In genomic region chr5:101785921-101786614, GRCm38 (mm10) we compare ENCODE assay signal across 29 mouse cellular contexts. TPM values are rescaled to one million over a fixed set of nuclear protein-coding genes. Genes with fewer than 3 reads are reported as not detected.
DNase-seq lines count a peak whose midpoint lies in the region; ATAC-seq and TF ChIP-seq lines count a peak whose summit lies in the region.
"Had no signal": no experiment of that assay in that cellular context is flagged by ENCODE, and none has a peak within 500 bp of the region (broad histone marks: within the 10 kb centered on the region; RNA-seq: fewer than 3 reads in every experiment).

No protein-coding gene starts in this region.

- TF ChIP-seq POLR2A in liver, adult 2 months (IDR thresholded peaks at IDR 0.05; ENCODE audit: extremely low read depth, insufficient read depth, low read length): no peak

- no peaks in the 10 kb centered on the region for H3K9me3 ChIP-seq in megakaryocyte, embryonic 14.5 days
- H3K9me3 ChIP-seq: forebrain, embryonic 13.5 days; hindbrain, embryonic 15.5 days; limb, embryonic 12.5 days; midbrain, embryonic 13.5 days; neural tube, embryonic 15.5 days had no signal

- 68% methylated on average over 4 of the region's 4 CpGs for WGBS in liver, adult 2 months

- no peak overlapping the region for H3K27ac ChIP-seq in liver, adult 2 months (replicated peaks; ENCODE audit: insufficient read depth, low read depth, low read length)
- H3K27ac ChIP-seq: forebrain, embryonic 13.5 days; hindbrain, embryonic 15.5 days; kidney, postnatal 0 days; left cerebral cortex, adult 2 months; limb, embryonic 12.5 days; liver, embryonic 14.5 days; midbrain, embryonic 13.5 days; neural tube, embryonic 15.5 days had no signal

- no peak for TF ChIP-seq CTCF in liver, adult 2 months (IDR thresholded peaks at IDR 0.05; ENCODE audit: low read depth, low read length)

- H3K4me1 ChIP-seq in liver, adult 2 months (ENCODE audit: control insufficient read depth, insufficient read depth, low read length): peaks cover 2% of the 10 kb centered on the region; the same call in 1 of the 2 replicates
- H3K4me1 ChIP-seq in megakaryocyte, embryonic 14.5 days: peaks cover 37% of the 10 kb centered on the region
- H3K4me1 ChIP-seq: forebrain, embryonic 13.5 days; hindbrain, embryonic 15.5 days; limb, embryonic 12.5 days; midbrain, embryonic 13.5 days had no signal

- peak; percentile 67 for DNase-seq in liver, adult 2 months (ENCODE audit: extremely low read depth, low read depth, low spot score)
- no peak for DNase-seq in liver
- peak; percentile 53 for DNase-seq in MEL-GATA-1-ER (ENCODE audit: extremely low read depth, low read depth)
- DNase-seq in thymus, postnatal 0 days (ENCODE audit: low spot score): no peak
- no peak for DNase-seq in thymus, postnatal 36 days
- no peak for DNase-seq in urinary bladder, adult 2 months (ENCODE audit: low spot score)
- DNase-seq: adrenal gland, adult 8-10 months; B cell, adult 2 months; cerebellum, adult 11-12 months; gastrocnemius, postnatal 25 days; heart, adult 18-20 months; heart, postnatal 4 days; kidney, adult 2 months; lung, embryonic 14.5 days; lung, postnatal 14 days; retina, postnatal 1 day; right cerebral cortex, postnatal 14 days; spleen, adult 18-20 months; thymus, postnatal 25 days had no signal

- peak; percentile 85 for ATAC-seq in common myeloid progenitor, adult 5-6 weeks (replicated peaks; ENCODE audit: low read depth, poor library complexity, severe bottlenecking)
- ATAC-seq: forebrain, embryonic 13.5 days; midbrain, embryonic 13.5 days had no signal

- no peak overlapping the region for H3K4me3 ChIP-seq in liver, adult 2 months (ENCODE audit: insufficient read depth, low read depth, low read length)
- H3K4me3 ChIP-seq in megakaryocyte, embryonic 14.5 days (replicated peaks): peak overlapping the region; percentile 34
- H3K4me3 ChIP-seq: forebrain, embryonic 13.5 days; hindbrain, embryonic 15.5 days; left cerebral cortex, adult 2 months; limb, embryonic 12.5 days; midbrain, embryonic 13.5 days; neural tube, embryonic 15.5 days had no signal

- H3K36me3 ChIP-seq in liver, adult 2 months (ENCODE audit: control insufficient read depth, insufficient read depth, low read length): no peaks in the 10 kb centered on the region
- no peaks in the 10 kb centered on the region for H3K36me3 ChIP-seq in megakaryocyte, embryonic 14.5 days (replicated peaks; ENCODE audit: low read length)
- H3K36me3 ChIP-seq: hindbrain, embryonic 15.5 days; limb, embryonic 12.5 days; midbrain, embryonic 13.5 days; neural tube, embryonic 15.5 days had no signal

- no peaks in the 10 kb centered on the region for H3K27me3 ChIP-seq in liver, adult 2 months (ENCODE audit: control insufficient read depth, insufficient read depth, low read length)
- no peaks in the 10 kb centered on the region for H3K27me3 ChIP-seq in megakaryocyte, embryonic 14.5 days (replicated peaks)
- H3K27me3 ChIP-seq: forebrain, embryonic 13.5 days; hindbrain, embryonic 15.5 days; limb, embryonic 12.5 days; midbrain, embryonic 13.5 days; neural tube, embryonic 15.5 days had no signal

- no peak overlapping the region for H3K9ac ChIP-seq in liver, adult 2 months (ENCODE audit: low read depth, low read length)
- H3K9ac ChIP-seq: forebrain, embryonic 13.5 days; hindbrain, embryonic 15.5 days; limb, embryonic 12.5 days; liver, embryonic 14.5 days; lung, embryonic 14.5 days; midbrain, embryonic 13.5 days; neural tube, embryonic 15.5 days had no signal

- H3K79me2 ChIP-seq in liver, adult 2 months (ENCODE audit: control insufficient read depth, insufficient read depth, low read length): no peaks in the 10 kb centered on the region

RNA-seq across cellular contexts. Expression of gene Cds1, which starts 21.1 kb away (rescaled TPM):
- total RNA-seq in liver, adult 2 months (2014; rRNA removed): 0.27 and 0.37 TPM in 2 replicates
- polyA plus RNA-seq in liver, adult 2 months (2012; rRNA removed): 0.05 and 0.67 TPM in 2 replicates
- 3.6 and 5.3 TPM in 2 replicates for total RNA-seq in common myeloid progenitor, adult 5-6 weeks (2017)
- polyA plus RNA-seq in megakaryocyte, embryonic 14.5 days (2012; ENCODE audit: insufficient read depth, low replicate concordance): 0.76 TPM in 1 of 2 replicates, not detected in the other
- 15.7 and 17.3 TPM in 2 replicates for polyA plus RNA-seq in thymus, postnatal 0 days (2015; fragmentation: Nextera tagmentation; extraction: Ambion mirVana)
- 78.8 and 101 TPM in 2 replicates for polyA plus RNA-seq in urinary bladder, adult 2 months (2012; rRNA removed)

Comparison
In these comparisons a context has a peak if more than half of its experiments do, and no peak if none do; other contexts are left out.
1. DNase-seq: peak in liver, adult 2 months (single experiment) and MEL-GATA-1-ER (single experiment); none in liver (single experiment), thymus, postnatal 0 days (single experiment), thymus, postnatal 36 days (0 of 2) and urinary bladder, adult 2 months (single experiment).